Mouse (Mus musculus) hindbrain, postnatal 0 days (tissue): ENCODE measurements around the gene Gm42791. TPM values are rescaled to one million over a fixed set of nuclear protein-coding genes. Genes with fewer than 3 reads are reported as not detected.

Experiments
- ATAC-seq: fragments of 200-750 bp; cut with Nextera tagmentation; 2 replicates; pipeline ENCODE4 v1.8.0; 2017; ENCODE audit warnings: mild to moderate bottlenecking, moderate TSS enrichment, moderate library complexity
- DNase-seq: peaks from one replicate; pipeline ENCODE4 v3.0.0-alpha.2; 2015; ENCODE audit warnings: low spot score
- H3K27ac ChIP-seq: fragments of 300-500 bp; sonication (generic); 2 replicates; pipeline ENCODE4 v1.5.1; 2014; ENCODE audit warnings: mild to moderate bottlenecking
- H3K27me3 ChIP-seq: fragments of 300-500 bp; sonication (generic); 2 replicates; pipeline ENCODE4 v1.6.1; 2014; ENCODE audit warnings: low read length, mixed read lengths; ENCODE audit not compliant: insufficient read depth
- H3K36me3 ChIP-seq: fragments of 300-500 bp; sonication (generic); 2 replicates; pipeline ENCODE4 v1.6.1; 2014; ENCODE audit warnings: low read length, mixed read lengths; ENCODE audit not compliant: insufficient read depth
- H3K4me1 ChIP-seq: fragments of 300-500 bp; sonication (generic); 2 replicates; pipeline ENCODE4 v1.6.1; 2014; ENCODE audit warnings: antibody characterized with exemption, low read length, mixed read lengths; ENCODE audit not compliant: insufficient read depth
- H3K4me2 ChIP-seq: fragments of 300-500 bp; sonication (generic); 2 replicates; pipeline ENCODE4 v1.6.1; 2014; ENCODE audit warnings: low read depth, mild to moderate bottlenecking, low read length, moderate library complexity, mixed read lengths
- H3K4me3 ChIP-seq: fragments of 300-500 bp; sonication (generic); 2 replicates; pipeline ENCODE4 v1.5.1; 2014; ENCODE audit warnings: low read length
- H3K9ac ChIP-seq: fragments of 300-500 bp; sonication (generic); replicated peaks from 2 replicates; pipeline ENCODE4 v1.6.1; 2014; ENCODE audit warnings: mild to moderate bottlenecking, low read length, moderate library complexity, mixed read lengths
- H3K9me3 ChIP-seq: fragments of 300-500 bp; sonication (generic); 2 replicates; pipeline ENCODE4 v1.6.1; 2016; ENCODE audit warnings: low read length, mixed read lengths
- CTCF ChIP-seq: IDR thresholded peaks from 2 replicates; pipeline ENCODE4 v1.5.1; 2016; ENCODE audit warnings: antibody characterized with exemption, control low read depth, low read depth
- WGBS: fragments of 180-500 bp; shearing (Covaris S2); extraction: QIAGEN DNeasy Blood & Tissue Kit; methylation state at CpG from one replicate; pipeline ENCODE4 v1.1.7; 2014; 5-methylcytosine and 5-hydroxymethylcytosine counted together
- polyA plus RNA-seq: library from polyadenylated mRNA; unstranded; fragments of >200 nt; fragmentation: Nextera tagmentation; extraction: Ambion mirVana; gene quantifications from 2 replicates; pipeline ENCODE4 v1.2.1, GENCODE M21; 2015
- total RNA-seq: library from RNA; depleted of rRNA; stranded (reverse); fragments of >200 nt; gene quantifications from 2 replicates; pipeline ENCODE4 v1.2.3, GENCODE M21; 2014

Gene Gm42791
- total and polyA plus RNA-seq, 2 experiments from 2014 or later: 1.6 TPM; not detected in 1

GRCm38 (mm10) chr5:148972167-148972566 is 22.8 kb downstream of the Gm42791 start:
- H3K9ac ChIP-seq: no peak overlapping the region
- 93% methylated on average over 8 of the region's 8 CpGs for WGBS
- ATAC-seq (no peak), DNase-seq (no peak)
- H3K36me3 ChIP-seq: no peaks in the 10 kb centered on the region
- no peaks in the 10 kb centered on the region for H3K9me3 ChIP-seq
- no peak for TF ChIP-seq CTCF
- H3K27ac ChIP-seq: no peak overlapping the region
- H3K27me3 ChIP-seq: no peaks in the 10 kb centered on the region
- H3K4me3 ChIP-seq: no peak overlapping the region
- no peak overlapping the region for H3K4me2 ChIP-seq
- H3K4me1 ChIP-seq: 0 out of 2 replicates have a peak, but pooled peaks cover 8% of the 10 kb centered on the region

- no peak overlapping the region for H3K27ac ChIP-seq
These were observed 25.3 kb downstream of the Gm42791 start for GRCm38 (mm10) chr5:148969648-148970047.

GRCm38 (mm10) chr5:148968958-148969576 is 25.9 kb downstream of the Gm42791 start:
- Histone ChIP-seq H3K9ac (no peak overlapping the region), H3K4me2 (no peak overlapping the region), H3K27me3 (no peaks in the 10 kb centered on the region), H3K27ac (no peak overlapping the region), H3K4me3 (no peak overlapping the region), H3K36me3 (no peaks in the 10 kb centered on the region), H3K9me3 (no peaks in the 10 kb centered on the region), H3K4me1 (peaks cover 16% of the 10 kb centered on the region; the same call in 1 of the 2 replicates)
- ATAC-seq (no peak), DNase-seq (peak; percentile 10)
- TF ChIP-seq CTCF: no peak
- 61% methylated on average over 7 of the region's 7 CpGs for WGBS

More at GRCm38 (mm10) chr5:148969648-148970047, 25.3 kb downstream of the Gm42791 start:
- DNase-seq (peak; percentile 22), ATAC-seq (no peak)
- 54% methylated on average over 9 of the region's 9 CpGs for WGBS
- Histone ChIP-seq H3K4me2 (no peak overlapping the region), H3K27me3 (no peaks in the 10 kb centered on the region), H3K9me3 (no peaks in the 10 kb centered on the region), H3K4me1 (peaks cover 16% of the 10 kb centered on the region; the same call in 1 of the 2 replicates), H3K36me3 (no peaks in the 10 kb centered on the region), H3K9ac (no peak overlapping the region), H3K4me3 (no peak overlapping the region)
- TF ChIP-seq CTCF: no peak

DNA sequence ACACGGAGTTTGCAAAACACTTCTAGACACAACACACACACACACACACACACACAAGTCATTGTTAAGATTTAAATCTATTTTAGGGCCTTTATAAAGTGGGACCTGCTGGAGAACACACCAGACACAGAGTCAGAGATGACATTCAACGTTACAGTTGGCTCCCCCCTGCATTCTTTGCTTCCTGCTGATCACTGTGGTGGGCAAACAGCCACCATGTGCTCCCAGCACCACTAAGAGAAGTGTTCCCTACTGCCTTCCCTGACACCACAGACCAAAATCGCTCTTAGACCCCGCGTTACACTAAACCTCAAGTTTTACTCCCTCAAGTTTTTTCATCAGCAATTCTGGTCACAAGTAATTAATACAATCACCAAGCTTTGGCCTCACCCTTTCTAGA is 26.8 kb downstream of the Gm42791 start:
- WGBS: 75% methylated on average over 5 of the region's 5 CpGs
- peaks cover 13% of the 10 kb centered on the region; the same call in 1 of the 2 replicates for H3K4me1 ChIP-seq
- TF ChIP-seq CTCF: no peak

GRCm38 (mm10) chr5:148966395-148966794 is 28.6 kb downstream of the Gm42791 start:
- Histone ChIP-seq H3K9me3 (no peaks in the 10 kb centered on the region), H3K9ac (no peak overlapping the region), H3K4me2 (no peak overlapping the region), H3K4me3 (no peak overlapping the region), H3K27me3 (no peaks in the 10 kb centered on the region), H3K27ac (peak overlapping the region; percentile 61; the same call in 1 of the 2 replicates), H3K4me1 (peaks cover 11% of the 10 kb centered on the region; the same call in 1 of the 2 replicates), H3K36me3 (no peaks in the 10 kb centered on the region)
- no peak for TF ChIP-seq CTCF
- ATAC-seq: no peak
- 49% methylated on average over 6 of the region's 6 CpGs for WGBS
- no peak for DNase-seq

More for the DNA sequence above, 26.8 kb downstream of the Gm42791 start:
- no peak overlapping the region for H3K4me2 ChIP-seq
- DNase-seq (no peak), ATAC-seq (no peak)
- no peak overlapping the region for H3K4me3 ChIP-seq
- H3K27ac ChIP-seq: no peak overlapping the region
- H3K9ac ChIP-seq: no peak overlapping the region
- H3K36me3 ChIP-seq: no peaks in the 10 kb centered on the region
- no peaks in the 10 kb centered on the region for H3K27me3 ChIP-seq
- H3K9me3 ChIP-seq: no peaks in the 10 kb centered on the region

- no peak overlapping the region for H3K9ac ChIP-seq
- DNase-seq (peak; percentile 66), ATAC-seq (peak; percentile 70; the same call in 1 of the 2 replicates)
- no peak for TF ChIP-seq CTCF
- H3K4me2 ChIP-seq: peak overlapping the region; percentile 23; the same call in 1 of the 2 replicates
- peak overlapping the region; percentile 61 for H3K27ac ChIP-seq
- H3K9me3 ChIP-seq: no peaks in the 10 kb centered on the region
- WGBS: 17% methylated on average over 13 of the region's 13 CpGs
- H3K4me3 ChIP-seq: no peak overlapping the region
- H3K27me3 ChIP-seq: no peaks in the 10 kb centered on the region
- peaks cover 11% of the 10 kb centered on the region; the same call in 1 of the 2 replicates for H3K4me1 ChIP-seq
- H3K36me3 ChIP-seq: no peaks in the 10 kb centered on the region
These were observed 29.1 kb downstream of the Gm42791 start for GRCm38 (mm10) chr5:148965691-148966333.
